Mouse (Mus musculus) intestine, embryonic 14.5 days (tissue): ENCODE measurements at regions not wholly inside any gene's neighbourhood (a gene's known extent, or its start where the extent isn't known, plus 50 kb on each side); places are given as distances from the start of the nearest gene placed in this dataset.

Experiments
- ATAC-seq: fragments of 200-750 bp; cut with Nextera tagmentation; replicated peaks from 2 replicates; pipeline ENCODE4 v1.8.0; 2017; ENCODE audit warnings: low read depth, moderate number of reproducible peaks, moderate TSS enrichment, moderate library complexity; ENCODE audit not compliant: low FRiP score, low TSS enrichment
- DNase-seq: peaks from one replicate; pipeline ENCODE4 v3.0.0-alpha.2; 2018; ENCODE audit warnings: low spot score
- H3K27ac ChIP-seq: fragments of 300-500 bp; sonication (generic); 2 replicates; pipeline ENCODE4 v1.5.1; 2014; ENCODE audit warnings: low read depth, mild to moderate bottlenecking, control low read depth
- H3K27me3 ChIP-seq: fragments of 300-500 bp; sonication (generic); replicated peaks from 2 replicates; pipeline ENCODE4 v1.6.1; 2014; ENCODE audit warnings: low read length, control low read depth; ENCODE audit not compliant: control insufficient read depth, insufficient read depth
- H3K36me3 ChIP-seq: fragments of 300-500 bp; sonication (generic); 2 replicates; pipeline ENCODE4 v1.6.1; 2014; ENCODE audit warnings: low read length, control low read depth; ENCODE audit not compliant: control insufficient read depth, insufficient read depth
- H3K4me1 ChIP-seq: fragments of 300-500 bp; sonication (generic); replicated peaks from 2 replicates; pipeline ENCODE4 v1.6.1; 2014; ENCODE audit warnings: low read length, control low read depth, mixed read lengths; ENCODE audit not compliant: control insufficient read depth, insufficient read depth
- H3K4me2 ChIP-seq: fragments of 300-500 bp; sonication (generic); 2 replicates; pipeline ENCODE4 v1.6.1; 2014; ENCODE audit warnings: low read length
- H3K4me3 ChIP-seq: fragments of 300-500 bp; sonication (generic); 2 replicates; pipeline ENCODE4 v1.5.1; 2014; ENCODE audit warnings: low read depth, low read length, control low read depth, mixed read lengths
- H3K9ac ChIP-seq: fragments of 300-500 bp; sonication (generic); 2 replicates; pipeline ENCODE4 v1.6.1; 2014; ENCODE audit warnings: mild to moderate bottlenecking, low read length
- H3K9me3 ChIP-seq: fragments of 300-500 bp; sonication (generic); 2 replicates; pipeline ENCODE4 v1.6.1; 2016; ENCODE audit warnings: low read length, control low read depth; ENCODE audit not compliant: control insufficient read depth
- WGBS: fragments of 180-500 bp; shearing (Covaris S2); extraction: QIAGEN DNeasy Blood & Tissue Kit; methylation state at CpG from one replicate; pipeline ENCODE4 v1.1.7; 2014; 5-methylcytosine and 5-hydroxymethylcytosine counted together

- Histone ChIP-seq H3K27ac (no peak overlapping the region), H3K36me3 (no peaks in the 10 kb centered on the region), H3K4me2 (no peak overlapping the region), H3K27me3 (no peaks in the 10 kb centered on the region), H3K4me1 (no peaks in the 10 kb centered on the region), H3K9me3 (no peaks in the 10 kb centered on the region), H3K4me3 (no peak overlapping the region), H3K9ac (no peak overlapping the region)
- ATAC-seq: no peak
- WGBS: 60% methylated on average over 7 of the region's 7 CpGs
- no peak for DNase-seq
Observed at GRCm38 (mm10) chr14:68361998-68362397, 932.1 kb downstream of the Synb start.

GRCm38 (mm10) chr14:68361481-68361880 is 932.6 kb downstream of the Synb start:
- no peak for ATAC-seq
- H3K27ac ChIP-seq: no peak overlapping the region
- no peaks in the 10 kb centered on the region for H3K9me3 ChIP-seq
- H3K9ac ChIP-seq: no peak overlapping the region
- H3K4me1 ChIP-seq: no peaks in the 10 kb centered on the region
- no peak overlapping the region for H3K4me2 ChIP-seq
- H3K36me3 ChIP-seq: no peaks in the 10 kb centered on the region
- no peak for DNase-seq
- H3K27me3 ChIP-seq: no peaks in the 10 kb centered on the region
- H3K4me3 ChIP-seq: no peak overlapping the region
- 67% methylated on average over 6 of the region's 6 CpGs for WGBS

GRCm38 (mm10) chr14:68356396-68356795 is 937.7 kb downstream of the Synb start:
- no peaks in the 10 kb centered on the region for H3K36me3 ChIP-seq
- H3K4me1 ChIP-seq: no peaks in the 10 kb centered on the region
- no peak overlapping the region for H3K27ac ChIP-seq
- no peak overlapping the region for H3K9ac ChIP-seq
- no peak overlapping the region for H3K4me2 ChIP-seq
- no peak for ATAC-seq
- H3K9me3 ChIP-seq: no peaks in the 10 kb centered on the region
- 65% methylated on average over 7 of the region's 7 CpGs for WGBS
- H3K4me3 ChIP-seq: no peak overlapping the region
- no peaks in the 10 kb centered on the region for H3K27me3 ChIP-seq
- no peak for DNase-seq

- no peaks in the 10 kb centered on the region for H3K4me1 ChIP-seq
- H3K4me3 ChIP-seq: no peak overlapping the region
- no peak overlapping the region for H3K4me2 ChIP-seq
- H3K27me3 ChIP-seq: no peaks in the 10 kb centered on the region
- H3K9ac ChIP-seq: no peak overlapping the region
- no peak overlapping the region for H3K27ac ChIP-seq
- no peaks in the 10 kb centered on the region for H3K9me3 ChIP-seq
- DNase-seq: no peak
- 78% methylated on average over 8 of the region's 8 CpGs for WGBS
- no peaks in the 10 kb centered on the region for H3K36me3 ChIP-seq
- ATAC-seq: no peak
Observed at GRCm38 (mm10) chr14:68355462-68355905, 938.6 kb downstream of the Synb start.

GRCm38 (mm10) chr14:68345527-68345926 is 948.6 kb downstream of the Synb start:
- Histone ChIP-seq H3K4me2 (no peak overlapping the region), H3K4me1 (no peaks in the 10 kb centered on the region), H3K4me3 (no peak overlapping the region), H3K9ac (no peak overlapping the region), H3K27ac (no peak overlapping the region), H3K27me3 (no peaks in the 10 kb centered on the region), H3K9me3 (no peaks in the 10 kb centered on the region), H3K36me3 (no peaks in the 10 kb centered on the region)
- WGBS: 73% methylated on average over 4 of the region's 4 CpGs
- DNase-seq (no peak), ATAC-seq (no peak)

- no peak overlapping the region for H3K4me2 ChIP-seq
- 71% methylated on average over 3 of the region's 3 CpGs for WGBS
- H3K9me3 ChIP-seq: no peaks in the 10 kb centered on the region
- no peak overlapping the region for H3K27ac ChIP-seq
- no peak for ATAC-seq
- H3K4me1 ChIP-seq: no peaks in the 10 kb centered on the region
- DNase-seq: no peak
- H3K36me3 ChIP-seq: no peaks in the 10 kb centered on the region
- no peak overlapping the region for H3K4me3 ChIP-seq
- H3K9ac ChIP-seq: no peak overlapping the region
- H3K27me3 ChIP-seq: no peaks in the 10 kb centered on the region
Observed at GRCm38 (mm10) chr14:68344715-68345114, 949.4 kb downstream of the Synb start.

GRCm38 (mm10) chr14:68338440-68338839 is 955.7 kb downstream of the Synb start:
- ATAC-seq (no peak), DNase-seq (no peak)
- Histone ChIP-seq H3K27ac (no peak overlapping the region), H3K9ac (no peak overlapping the region), H3K4me1 (no peaks in the 10 kb centered on the region), H3K4me2 (no peak overlapping the region), H3K9me3 (no peaks in the 10 kb centered on the region), H3K4me3 (no peak overlapping the region), H3K36me3 (no peaks in the 10 kb centered on the region), H3K27me3 (no peaks in the 10 kb centered on the region)
- 42% methylated on average over 5 of the region's 5 CpGs for WGBS

GRCm38 (mm10) chr14:68325061-68325460 is 969.0 kb downstream of the Synb start:
- ATAC-seq (no peak), DNase-seq (no peak)
- Histone ChIP-seq H3K4me2 (no peak overlapping the region), H3K9me3 (no peaks in the 10 kb centered on the region), H3K4me3 (no peak overlapping the region), H3K27ac (no peak overlapping the region), H3K36me3 (no peaks in the 10 kb centered on the region), H3K27me3 (no peaks in the 10 kb centered on the region), H3K9ac (no peak overlapping the region), H3K4me1 (no peaks in the 10 kb centered on the region)
- 65% methylated on average over 1 of the region's 1 CpGs for WGBS

- Histone ChIP-seq H3K9ac (no peak overlapping the region), H3K4me1 (no peaks in the 10 kb centered on the region), H3K4me2 (no peak overlapping the region), H3K4me3 (no peak overlapping the region), H3K27me3 (no peaks in the 10 kb centered on the region), H3K36me3 (no peaks in the 10 kb centered on the region), H3K27ac (no peak overlapping the region), H3K9me3 (no peaks in the 10 kb centered on the region)
- WGBS: 58% methylated on average over 6 of the region's 6 CpGs
- DNase-seq (no peak), ATAC-seq (no peak)
Observed at GRCm38 (mm10) chr14:68323008-68323407, 971.1 kb downstream of the Synb start.
